Mouse (Mus musculus) MN1 (cell line): ENCODE results near the gene Mxi1.

Experiments used
- DNase-seq: peaks from one replicate; pipeline ENCODE4 v3.0.0-alpha.2; 2016; ENCODE audit warnings: low spot score

The Mxi1 gene

DNA sequence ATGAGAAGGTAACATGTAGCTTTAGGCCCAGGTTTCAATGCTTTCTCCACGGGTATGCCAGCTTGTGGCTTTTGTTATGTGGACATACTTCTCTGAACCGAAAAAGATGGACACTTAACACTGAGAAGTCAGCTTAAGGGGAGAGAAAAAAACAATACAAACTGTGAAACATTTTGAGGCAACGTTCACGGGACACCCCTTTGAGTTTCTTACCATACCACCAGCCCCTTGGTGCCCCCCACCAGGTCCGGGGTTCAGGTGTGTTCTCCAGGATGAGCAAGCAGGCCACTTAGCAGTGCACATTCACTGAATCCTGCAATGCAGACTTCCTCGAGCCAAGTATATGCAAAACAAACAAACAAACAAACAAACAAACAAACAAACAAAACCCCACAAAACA lies 14.5 kb downstream of the Mxi1 start:
- no peak for DNase-seq

DNA sequence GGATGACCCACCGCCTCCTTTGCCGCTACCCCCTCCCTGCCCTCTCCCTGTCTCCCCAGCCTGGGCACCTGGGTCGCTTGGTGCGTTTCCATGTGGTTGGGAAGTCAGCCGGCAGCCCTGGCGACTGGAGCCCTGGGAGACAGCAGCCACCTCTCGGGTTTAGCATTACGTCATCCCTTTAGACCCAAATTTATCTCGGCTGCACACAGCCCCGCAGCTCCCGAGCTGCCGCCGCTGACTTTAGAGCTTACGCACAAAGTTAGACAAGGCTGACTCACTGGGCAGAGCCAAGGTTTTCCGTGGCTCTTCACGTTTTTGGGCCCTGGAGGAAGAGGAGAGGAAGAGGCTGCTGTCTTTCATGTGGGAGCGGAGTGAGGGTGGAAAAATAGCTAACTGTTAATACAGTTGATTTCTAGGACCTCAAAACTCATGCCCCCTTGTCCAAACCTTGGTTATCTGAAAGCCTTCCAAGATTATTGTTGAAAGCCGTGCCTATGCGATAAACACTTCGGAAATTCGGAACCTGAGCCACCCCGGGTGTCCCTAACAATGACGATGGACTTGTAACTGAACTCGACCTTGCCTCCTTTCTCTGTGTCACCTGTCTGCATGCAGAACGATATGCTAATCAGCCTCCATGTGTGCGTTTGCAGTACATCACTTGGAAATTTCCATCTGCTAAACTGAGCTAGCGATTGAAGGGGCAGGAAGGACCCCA lies 15.4 kb downstream of the Mxi1 start:
- DNase-seq, result peak; percentile 86

DNA sequence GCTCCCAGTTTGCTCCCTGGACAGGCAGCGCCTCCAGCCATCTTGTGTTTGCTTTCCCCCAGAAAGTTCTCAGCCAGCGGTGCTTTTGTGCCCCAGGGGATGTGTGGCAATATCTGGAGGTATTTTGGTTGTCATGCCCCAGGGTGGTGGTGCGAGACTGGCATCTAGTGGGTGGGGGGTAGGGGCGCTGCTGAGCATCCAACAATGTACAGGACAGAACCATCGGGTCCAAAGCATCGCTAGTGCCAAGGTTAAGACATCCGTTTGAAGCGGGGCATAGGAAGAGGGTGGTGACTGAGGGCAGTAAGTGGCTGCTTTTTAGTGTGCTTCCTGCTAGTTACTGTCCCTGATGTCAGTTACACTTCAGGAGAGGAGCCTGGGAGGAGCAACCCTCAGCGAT lies 17.8 kb downstream of the Mxi1 start:
- DNase-seq, result peak; percentile 56

DNA sequence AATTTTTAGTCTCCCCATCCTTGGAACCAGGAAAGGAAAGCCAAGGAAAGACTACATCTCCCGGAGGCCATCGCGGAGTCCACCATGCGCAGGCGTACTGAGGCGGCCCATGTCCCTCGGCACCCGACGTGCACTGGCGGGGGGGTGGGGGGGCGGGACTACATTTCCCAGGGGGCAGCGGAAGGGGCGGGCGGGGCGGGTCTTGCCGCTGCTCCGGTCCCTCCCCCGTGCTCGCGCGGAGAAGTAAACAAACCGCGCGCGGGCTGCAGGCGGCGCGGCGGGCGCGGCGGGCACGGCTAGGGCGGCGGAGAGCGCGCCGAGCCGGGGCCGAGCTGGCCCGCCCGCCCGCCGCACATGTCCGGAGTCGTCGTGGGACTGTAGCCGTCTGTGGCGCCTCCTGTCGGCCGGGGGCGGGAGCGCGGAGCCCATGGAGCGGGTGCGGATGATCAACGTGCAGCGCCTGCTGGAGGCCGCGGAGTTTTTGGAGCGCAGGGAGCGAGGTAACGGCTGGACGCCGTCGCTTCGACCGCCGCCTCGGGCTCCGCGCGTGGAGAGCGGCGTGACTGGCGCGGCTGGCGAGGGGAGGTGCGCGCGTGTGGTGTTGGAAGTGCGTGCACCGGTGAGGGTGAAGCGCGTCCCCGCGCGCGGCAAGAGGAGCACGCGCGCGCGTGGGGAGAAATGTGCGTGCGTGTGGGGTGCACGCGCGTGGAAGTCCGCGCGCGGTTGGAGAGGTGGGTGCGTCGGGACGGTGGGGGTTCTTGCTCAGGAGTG lies 19.1 kb downstream of the Mxi1 start:
- peak; percentile 93 for DNase-seq

DNA sequence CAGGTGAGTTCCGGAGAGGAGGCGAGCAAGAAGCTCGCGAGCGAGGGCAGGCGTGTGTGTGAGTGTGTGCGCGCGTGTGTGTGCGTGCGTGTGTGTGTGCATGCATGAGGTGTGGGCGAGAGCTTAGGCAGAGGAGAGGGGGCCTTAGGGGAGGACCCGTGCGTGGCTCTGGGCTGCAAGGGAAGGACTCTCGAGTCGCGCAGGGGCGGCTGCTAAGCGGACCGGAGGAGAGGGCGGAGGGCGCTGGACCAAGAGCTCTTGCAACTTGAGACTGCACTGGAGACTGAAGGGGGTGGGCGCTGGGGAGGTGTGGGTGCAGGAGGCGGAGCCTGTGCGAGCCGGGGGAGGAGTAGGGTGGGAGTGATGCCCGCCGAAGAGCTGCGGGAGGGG lies 19.7 kb downstream of the Mxi1 start:
- peak; percentile 72 for DNase-seq

DNA sequence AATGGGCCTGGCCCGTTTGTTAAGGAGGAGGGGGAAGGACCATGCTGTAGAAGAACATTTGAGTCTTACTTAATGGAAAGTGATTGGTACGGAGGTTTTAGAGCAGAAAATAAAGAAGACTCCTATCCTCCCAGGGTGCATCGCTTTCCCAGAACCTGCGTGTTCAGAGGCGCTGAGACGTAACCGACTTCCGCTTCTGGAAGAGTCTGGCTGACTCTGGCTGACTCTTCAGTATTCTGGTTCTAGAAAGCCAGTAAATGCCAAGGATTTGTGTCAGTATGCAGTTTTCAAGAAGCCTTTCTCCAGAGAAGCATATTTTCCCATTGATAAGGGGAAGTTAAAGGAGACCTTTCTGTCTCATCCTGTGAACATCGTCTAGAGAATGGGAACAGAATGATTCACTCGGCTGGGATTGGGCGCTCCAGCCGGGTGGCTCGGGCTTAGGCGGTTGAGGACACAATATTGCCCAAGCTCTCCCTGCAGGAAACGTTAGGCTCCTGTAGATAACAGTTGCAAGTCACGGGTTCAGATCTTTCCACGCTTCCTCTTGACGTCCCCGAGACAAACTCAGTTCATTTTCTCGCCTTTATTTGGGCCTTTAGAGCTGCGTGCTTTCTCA lies 21.7 kb downstream of the Mxi1 start:
- DNase-seq, result no peak

DNA sequence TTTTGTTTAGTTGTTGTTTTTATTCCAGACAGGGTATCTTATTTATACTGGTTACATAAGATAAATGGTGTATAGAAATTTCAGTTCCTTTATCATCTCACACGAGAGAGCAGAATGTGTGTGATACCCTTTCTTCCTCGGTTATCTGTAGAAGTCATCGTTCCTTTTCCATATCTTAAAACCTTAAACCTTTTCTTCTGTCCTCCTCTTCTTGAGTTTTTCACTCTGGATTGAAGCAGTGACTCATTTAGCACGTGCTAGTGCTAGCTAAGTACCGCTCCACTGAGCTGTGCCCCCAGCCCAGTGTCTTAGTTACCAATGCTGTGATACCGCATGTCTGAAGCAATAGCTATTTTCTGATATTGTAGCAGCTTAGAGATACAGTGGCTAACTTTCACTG lies 23.4 kb downstream of the Mxi1 start:
- DNase-seq, result no peak

DNA sequence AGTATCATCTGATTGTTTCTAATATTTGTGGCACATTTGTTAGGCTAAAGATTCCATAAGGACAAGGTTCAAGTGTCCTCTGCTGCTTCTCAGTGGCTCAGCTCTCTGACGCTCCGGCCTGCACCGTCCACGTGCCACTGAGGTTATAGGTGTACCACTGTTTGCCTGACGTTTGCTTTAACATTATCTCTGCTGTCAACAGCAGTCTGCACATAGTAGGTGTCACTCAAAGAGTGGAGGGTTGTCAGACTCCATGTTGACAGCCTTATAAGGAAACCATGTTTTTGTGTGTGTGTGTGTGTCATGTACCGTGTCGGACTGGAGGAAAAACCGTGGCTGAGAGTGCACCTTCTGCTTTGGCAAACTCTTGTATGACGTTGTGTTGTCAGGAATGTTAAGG lies 24.9 kb downstream of the Mxi1 start:
- no peak for DNase-seq

DNA sequence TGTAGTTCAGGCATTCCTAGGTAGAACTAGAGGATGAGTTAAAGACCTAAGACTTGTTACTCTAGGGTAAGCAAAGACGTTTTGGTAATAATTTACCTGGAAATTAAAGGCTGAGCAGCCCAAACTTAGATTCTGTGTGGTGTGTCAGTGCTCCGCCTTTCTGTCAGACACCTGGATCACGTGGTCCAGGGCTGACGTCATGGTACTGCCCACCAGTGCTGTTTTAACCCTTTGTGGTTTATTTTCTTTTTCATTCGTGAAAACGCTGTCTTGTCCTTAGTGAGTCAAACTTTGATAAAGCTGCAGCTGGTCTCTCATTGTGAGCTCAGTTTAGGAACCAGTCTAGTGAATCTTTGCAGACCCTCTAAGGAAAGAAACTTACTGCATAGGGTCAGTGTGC lies 30.1 kb downstream of the Mxi1 start:
- DNase-seq, result no peak

DNA sequence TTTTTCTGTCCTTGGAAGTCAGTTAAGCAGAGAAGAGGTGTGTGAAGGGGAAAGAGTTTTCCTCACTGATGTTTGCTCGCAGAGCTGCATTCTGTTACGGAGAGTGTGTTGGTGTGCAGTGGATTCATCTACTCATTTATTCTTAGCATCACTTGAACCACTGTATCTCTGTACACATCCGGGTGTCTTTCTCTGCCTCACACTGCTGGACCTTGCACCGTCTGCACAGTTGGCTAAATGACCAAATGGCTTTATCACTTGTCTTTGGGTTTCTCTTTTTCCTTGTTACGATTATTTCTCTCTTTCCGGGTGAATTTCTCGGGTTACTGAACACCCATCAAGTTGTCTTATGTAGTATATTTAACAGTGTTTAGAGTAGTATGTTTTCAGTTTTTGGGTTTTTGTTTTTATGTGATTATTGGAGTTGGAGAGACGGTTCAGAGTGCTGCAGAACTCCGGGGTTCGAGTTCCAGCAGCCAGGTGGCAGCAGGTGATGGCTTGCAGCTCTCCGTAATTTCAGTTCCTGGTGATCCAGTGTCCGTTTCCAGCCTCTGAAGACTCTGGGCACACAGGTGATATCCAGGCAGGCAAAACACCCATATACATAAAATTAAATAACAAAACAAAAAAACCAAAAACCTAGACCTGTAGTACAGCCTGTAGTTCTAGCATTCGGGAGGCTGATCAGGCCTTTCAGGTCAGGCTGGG lies 33.0 kb downstream of the Mxi1 start:
- DNase-seq, result no peak

DNA sequence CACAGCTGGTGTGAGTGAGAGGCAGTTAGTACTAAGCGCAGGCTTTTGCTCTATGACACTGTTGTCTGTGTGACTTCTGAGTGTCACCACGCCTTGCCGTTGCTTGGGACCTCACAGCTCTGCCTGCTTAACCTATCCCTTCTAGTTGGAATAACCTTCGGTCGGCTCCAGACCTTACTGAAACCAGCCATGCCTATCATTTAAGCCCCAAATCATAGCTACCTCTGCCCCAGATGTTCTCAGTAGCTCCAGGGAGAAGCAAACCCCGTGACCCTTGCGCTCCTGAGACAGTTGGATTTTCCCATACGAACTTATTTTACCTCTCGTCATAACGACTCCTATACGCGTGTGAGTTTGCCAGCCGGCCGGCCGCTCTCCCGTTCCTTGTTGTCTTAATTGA lies 33.7 kb downstream of the Mxi1 start:
- DNase-seq, result no peak

DNA sequence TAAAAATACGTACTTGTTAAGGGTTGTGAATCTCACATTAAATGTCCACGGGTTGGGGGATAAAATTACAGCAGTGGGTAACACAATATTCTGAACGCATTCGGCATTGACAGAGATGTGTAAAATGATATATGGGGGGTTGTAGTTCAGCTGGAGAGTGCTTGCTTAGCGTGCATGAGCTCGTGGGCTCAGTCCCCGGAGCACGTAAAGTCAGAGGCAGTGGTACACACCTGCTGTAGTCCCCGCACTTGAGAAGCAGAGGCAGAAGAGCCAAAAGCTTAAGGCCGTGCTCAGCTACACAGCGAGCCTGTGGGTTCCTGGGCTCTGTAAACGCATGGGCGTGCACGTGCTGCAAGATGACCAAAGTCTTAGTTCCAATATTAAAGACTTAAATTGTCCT lies 35.4 kb downstream of the Mxi1 start:
- DNase-seq, result no peak

DNA sequence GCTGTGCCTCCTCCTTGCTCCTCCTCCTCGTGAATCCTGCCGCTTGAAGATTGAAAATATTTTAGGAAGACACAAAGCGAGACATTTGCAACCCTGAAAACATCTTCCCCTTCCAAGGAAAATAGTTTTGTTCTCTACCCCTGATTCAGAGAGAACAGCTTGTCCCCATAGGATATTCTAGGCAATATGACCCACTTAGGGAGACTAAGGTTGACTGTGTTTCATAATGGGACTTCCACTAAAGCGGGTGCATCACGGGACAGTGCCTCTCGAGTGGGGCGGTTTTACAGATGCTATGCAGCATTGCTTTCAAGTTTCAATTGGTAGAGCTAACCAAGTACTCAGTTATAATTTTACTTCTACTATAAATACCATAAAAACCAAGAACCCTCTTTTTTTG lies 43.5 kb downstream of the Mxi1 start:
- DNase-seq, result no peak

DNA sequence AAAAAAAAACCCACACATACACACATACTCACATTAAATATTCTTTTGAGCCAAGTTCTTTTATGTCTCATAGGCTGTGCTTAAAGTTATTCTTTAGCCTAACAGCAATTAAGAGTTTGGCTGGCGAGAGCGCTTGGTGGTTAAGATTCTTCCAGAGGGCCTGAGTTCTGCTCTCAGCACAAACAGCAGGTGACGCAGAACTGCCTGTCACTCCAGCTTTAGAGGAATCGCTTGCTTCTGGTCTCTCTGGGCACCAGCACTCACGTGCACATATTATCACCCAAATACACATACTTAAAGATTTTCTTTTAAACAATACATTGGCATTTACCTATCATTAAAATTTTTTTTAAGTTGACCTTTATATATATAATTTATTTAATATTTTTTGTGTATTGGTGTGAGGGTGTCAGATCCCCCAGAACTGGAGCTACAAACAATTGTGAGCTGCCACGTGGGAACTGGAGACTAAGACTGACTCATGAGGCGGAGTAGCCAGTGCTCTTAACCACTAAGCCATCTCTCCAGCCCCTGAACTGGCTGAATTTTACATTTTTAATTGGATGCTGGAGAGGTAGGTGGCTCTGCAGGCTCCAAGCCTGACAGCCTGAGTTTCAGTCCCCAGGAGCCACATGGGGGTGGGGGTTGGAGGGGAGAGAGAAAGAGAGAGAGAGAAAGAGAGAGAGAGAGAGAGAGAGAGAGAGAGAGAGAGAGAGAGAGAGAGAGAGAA lies 44.1 kb downstream of the Mxi1 start:
- no peak for DNase-seq

DNA sequence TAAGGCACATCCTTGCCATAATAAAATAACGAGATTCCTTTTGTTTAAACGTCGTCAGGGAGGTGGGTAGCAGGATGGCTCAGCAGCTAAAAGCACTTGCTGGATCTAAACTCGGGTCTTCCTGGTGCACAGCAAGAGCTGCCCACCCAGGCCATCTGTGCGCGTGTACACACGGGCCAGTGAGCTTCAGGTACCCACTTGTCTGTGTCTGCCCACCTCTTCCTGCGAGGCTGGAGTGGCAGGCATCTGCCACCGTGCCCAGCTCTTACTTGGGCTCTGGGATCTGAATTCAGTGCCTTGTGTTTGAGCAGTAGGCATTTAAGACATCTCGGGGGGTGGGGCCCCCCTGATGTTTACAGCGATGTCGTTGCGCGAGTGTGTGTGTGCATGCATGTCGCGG lies 44.7 kb downstream of the Mxi1 start:
- DNase-seq, result no peak

DNA sequence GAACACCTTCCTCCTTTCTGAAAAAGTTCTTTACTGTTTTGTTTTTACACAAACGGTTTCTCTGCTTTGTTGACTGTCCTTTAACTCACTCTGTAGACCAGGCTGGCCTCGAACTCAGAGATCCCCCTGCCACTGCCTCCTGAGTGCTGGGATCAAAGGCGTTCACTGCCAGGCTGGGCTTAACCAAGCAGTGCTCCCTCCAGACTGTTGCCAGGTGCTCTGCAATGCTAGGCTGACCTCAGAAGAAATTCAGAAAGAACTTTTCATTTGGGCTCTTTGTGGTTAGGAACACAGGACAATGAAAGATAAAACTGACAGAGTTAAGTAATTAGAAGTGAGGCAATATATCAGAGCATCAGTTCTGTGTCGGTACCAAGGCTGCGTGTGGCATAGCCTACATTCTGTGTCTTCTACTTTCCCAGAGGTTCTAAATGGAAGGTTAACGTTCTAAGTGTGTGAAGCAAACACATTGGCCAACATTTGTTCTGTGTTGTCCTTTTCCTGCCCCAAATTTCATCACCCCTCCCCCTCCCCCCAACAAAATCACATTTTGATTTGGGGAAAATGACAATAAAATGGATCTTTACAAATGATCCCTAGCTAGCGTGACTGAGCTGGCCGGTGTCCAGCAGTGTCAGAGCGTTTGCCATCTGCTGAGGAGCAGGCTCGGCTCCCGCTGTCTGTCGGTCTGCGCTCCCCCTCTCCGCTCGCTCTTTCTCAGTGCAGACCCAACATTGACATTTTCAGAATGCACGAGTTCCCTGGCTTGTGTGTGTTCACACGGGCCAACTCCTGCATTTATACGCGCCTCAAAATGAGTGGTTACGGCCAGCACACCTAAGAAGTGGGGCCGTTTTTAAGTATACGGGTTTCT lies 49.1 kb downstream of the Mxi1 start:
- peak; percentile 66 for DNase-seq

DNA sequence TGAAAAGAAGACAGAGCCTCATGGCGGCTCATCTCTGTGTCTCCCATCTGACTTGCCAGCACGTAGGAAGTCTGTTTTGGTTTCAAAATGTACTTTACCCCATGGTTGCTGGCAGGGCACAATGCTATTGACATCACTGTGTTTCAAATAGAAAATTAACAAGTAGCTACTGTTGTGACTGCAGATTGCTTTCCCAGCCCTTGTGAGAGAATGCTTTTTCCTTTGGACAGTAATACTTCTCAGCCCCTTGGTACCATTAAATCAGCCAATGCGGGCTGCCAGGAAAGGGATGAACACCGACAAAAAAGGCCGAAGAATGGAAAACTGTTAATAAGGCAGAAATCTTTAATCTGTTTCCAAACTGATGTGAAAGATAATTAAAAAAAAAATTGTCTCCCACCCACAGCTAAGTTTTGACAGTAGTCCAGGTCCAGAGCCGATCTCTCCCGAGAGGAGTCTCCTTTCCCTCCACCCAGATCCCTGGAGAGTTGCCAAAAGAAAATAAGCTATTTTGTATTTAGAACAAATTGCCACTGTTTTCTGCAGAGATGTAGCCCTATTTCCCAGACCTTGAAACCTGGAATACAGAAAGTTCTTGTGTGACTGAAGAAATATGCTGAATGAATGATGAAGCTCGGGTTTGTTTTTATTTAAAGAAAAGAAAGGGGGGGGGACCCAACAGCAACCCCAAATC lies 50.1 kb downstream of the Mxi1 start:
- peak; percentile 56 for DNase-seq

DNA sequence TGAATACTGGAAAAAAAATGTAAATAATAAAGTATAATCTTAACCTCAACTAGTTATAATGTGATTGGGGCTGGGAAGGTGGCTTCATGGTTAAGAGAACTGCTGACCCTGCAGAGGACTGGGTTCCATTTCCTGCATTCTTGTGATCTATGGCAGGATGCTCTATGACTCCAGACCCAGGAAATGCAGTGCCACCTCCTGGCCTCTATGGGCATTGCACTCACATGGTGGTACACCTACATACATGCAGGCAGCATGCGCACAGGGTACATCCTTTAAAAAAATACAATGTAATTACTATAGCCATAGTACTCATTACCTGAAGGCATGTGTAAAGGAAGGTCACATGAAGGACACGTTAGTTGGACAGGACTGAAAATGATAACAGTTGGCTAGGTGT lies 52.6 kb downstream of the Mxi1 start:
- DNase-seq, result no peak

DNA sequence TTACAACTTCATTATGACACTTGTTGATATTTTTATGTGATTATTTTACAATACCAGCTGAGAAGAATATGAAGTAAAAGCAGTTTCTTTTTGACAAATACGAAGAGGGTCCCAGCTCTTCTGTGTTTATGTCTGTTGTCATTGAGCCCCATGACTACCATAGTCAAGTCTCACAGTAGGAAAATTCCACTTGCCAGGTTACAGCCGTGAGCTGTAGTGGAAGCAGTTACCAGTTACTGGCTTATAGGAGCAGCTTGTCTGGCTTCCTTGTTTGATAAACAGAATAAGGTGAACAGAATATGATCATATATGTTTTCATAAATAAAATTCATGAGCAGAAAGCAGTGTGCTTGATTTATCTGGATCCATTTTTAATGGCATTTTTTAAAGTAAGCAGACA lies 54.2 kb downstream of the Mxi1 start:
- no peak for DNase-seq

DNA sequence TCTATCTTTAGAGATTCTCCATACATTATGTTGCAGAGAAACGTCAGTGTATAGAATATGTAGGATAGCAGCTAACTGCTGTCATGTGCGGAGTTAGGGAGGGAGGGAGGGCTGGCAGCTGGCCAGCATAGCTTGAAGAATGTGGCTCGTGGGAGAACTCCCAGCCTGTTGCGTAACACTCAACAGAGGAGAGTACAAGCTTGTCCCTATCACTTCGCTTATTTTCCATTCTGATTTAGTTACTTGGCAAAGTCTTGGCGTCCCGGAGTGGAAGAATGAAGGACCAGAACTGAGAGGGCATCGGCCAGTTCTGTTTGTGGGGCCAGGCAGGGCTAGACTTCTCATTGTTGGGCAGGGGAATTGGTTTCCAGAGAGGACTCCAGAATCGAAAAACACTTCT lies 54.6 kb downstream of the Mxi1 start:
- no peak for DNase-seq
